16 mouse cellular contexts compared by ENCODE assay signal in genomic region chr3:144319468-144320205, GRCm38 (mm10).
A peak's percentile ranks its signal among the peaks of the same experiment; 100 is the strongest.
DNase-seq lines count a peak whose midpoint lies in the region; ATAC-seq lines count a peak whose summit lies in the region.
"Had no signal": no experiment of that assay in that cellular context is flagged by ENCODE, and none has a peak within 500 bp of the region (broad histone marks: within the 10 kb centered on the region; RNA-seq: fewer than 3 reads in every experiment).

No protein-coding gene starts in this region.

- no peaks in the 10 kb centered on the region for H3K9me3 ChIP-seq in hindbrain, embryonic 12.5 days (replicated peaks)
- no peaks in the 10 kb centered on the region for H3K9me3 ChIP-seq in hindbrain, embryonic 11.5 days (ENCODE audit: control insufficient read depth, low read length)
- H3K9me3 ChIP-seq in hindbrain, embryonic 16.5 days (ENCODE audit: control insufficient read depth, low read length) = no peaks in the 10 kb centered on the region
- H3K9me3 ChIP-seq: embryonic facial prominence, embryonic 12.5 days; liver, embryonic 15.5 days had no signal

- DNase-seq in hindbrain, embryonic 11.5 days (ENCODE audit: low spot score) = no peak
- peak; percentile 36 for DNase-seq in right cerebral cortex, postnatal 25 days
- no peak for DNase-seq in right cerebral cortex, postnatal 14 days
- no peak for DNase-seq in yolk sac, embryonic 10.5 days (ENCODE audit: low spot score)
- no peak for DNase-seq in natural killer cell, adult 2 months (ENCODE audit: low spot score in 2 of 2)
- DNase-seq in cerebellum, adult 8-10 months = no peak
- DNase-seq: cerebellum, adult 9-11 months; heart, postnatal 4 days; kidney, adult 2 months; lung, postnatal 4 days; thymus, postnatal 25 days had no signal

- H3K4me1 ChIP-seq in hindbrain, embryonic 12.5 days = peaks cover 8% of the 10 kb centered on the region; the same call in 1 of the 2 replicates
- H3K4me1 ChIP-seq in hindbrain, embryonic 11.5 days (replicated peaks; ENCODE audit: control insufficient read depth, insufficient read depth, low read length) = no peaks in the 10 kb centered on the region
- peaks cover 15% of the 10 kb centered on the region for H3K4me1 ChIP-seq in hindbrain, embryonic 16.5 days (ENCODE audit: control insufficient read depth, insufficient read depth, low read depth, low read length)
- H3K4me1 ChIP-seq: embryonic facial prominence, embryonic 12.5 days; liver, embryonic 15.5 days had no signal

- no peaks in the 10 kb centered on the region for H3K27me3 ChIP-seq in hindbrain, embryonic 12.5 days
- H3K27me3 ChIP-seq in hindbrain, embryonic 11.5 days (ENCODE audit: control insufficient read depth, insufficient read depth, low read length) = no peaks in the 10 kb centered on the region
- no peaks in the 10 kb centered on the region for H3K27me3 ChIP-seq in hindbrain, embryonic 16.5 days (replicated peaks; ENCODE audit: control insufficient read depth, insufficient read depth, low read length)
- H3K27me3 ChIP-seq: embryonic facial prominence, embryonic 12.5 days; liver, embryonic 15.5 days had no signal

- ATAC-seq in hindbrain, embryonic 12.5 days (ENCODE audit: low FRiP score) = no peak
- no peak for ATAC-seq in hindbrain, embryonic 11.5 days (ENCODE audit: low FRiP score)
- ATAC-seq in hindbrain, embryonic 16.5 days = peak; percentile 31; the same call in 1 of the 2 replicates

- peak overlapping the region; percentile 67 for H3K27ac ChIP-seq in hindbrain, embryonic 12.5 days
- no peak overlapping the region for H3K27ac ChIP-seq in hindbrain, embryonic 11.5 days (ENCODE audit: low read depth, low read length)
- H3K27ac ChIP-seq in hindbrain, embryonic 16.5 days (ENCODE audit: low read depth, low read length) = peak overlapping the region; percentile 53
- H3K27ac ChIP-seq: embryonic facial prominence, embryonic 12.5 days; liver, embryonic 15.5 days had no signal

- H3K9ac ChIP-seq in hindbrain, embryonic 12.5 days = no peak overlapping the region
- no peak overlapping the region for H3K9ac ChIP-seq in hindbrain, embryonic 11.5 days (ENCODE audit: low read depth, low read length)
- 0 out of 2 replicates have a peak overlapping the region, but pooled peaks have one; percentile 41 for H3K9ac ChIP-seq in hindbrain, embryonic 16.5 days (ENCODE audit: low read depth, low read length)
- H3K9ac ChIP-seq: embryonic facial prominence, embryonic 12.5 days; liver, embryonic 15.5 days had no signal

- H3K4me3 ChIP-seq in hindbrain, embryonic 12.5 days = no peak overlapping the region
- H3K4me3 ChIP-seq in hindbrain, embryonic 11.5 days (ENCODE audit: low read depth, low read length) = no peak overlapping the region
- H3K4me3 ChIP-seq in hindbrain, embryonic 16.5 days (ENCODE audit: low read length) = no peak overlapping the region
- H3K4me3 ChIP-seq: embryonic facial prominence, embryonic 12.5 days; liver, embryonic 15.5 days; myocyte had no signal

- WGBS in hindbrain, embryonic 12.5 days = 66% methylated on average over 11 of the region's 11 CpGs
- WGBS in hindbrain, embryonic 11.5 days = 82% methylated on average over 11 of the region's 11 CpGs
- WGBS in hindbrain, embryonic 16.5 days = 52% methylated on average over 11 of the region's 11 CpGs

- H3K4me2 ChIP-seq in hindbrain, embryonic 12.5 days (replicated peaks) = no peak overlapping the region; the same call in 1 of the 2 replicates
- H3K4me2 ChIP-seq in hindbrain, embryonic 11.5 days (replicated peaks; ENCODE audit: low read depth, low read length) = no peak overlapping the region
- H3K4me2 ChIP-seq in hindbrain, embryonic 16.5 days (ENCODE audit: low read length) = peak overlapping the region; percentile 41; the same call in 1 of the 2 replicates
- H3K4me2 ChIP-seq: embryonic facial prominence, embryonic 12.5 days; liver, embryonic 15.5 days had no signal

- no peaks in the 10 kb centered on the region for H3K36me3 ChIP-seq in hindbrain, embryonic 12.5 days
- no peaks in the 10 kb centered on the region for H3K36me3 ChIP-seq in hindbrain, embryonic 11.5 days (ENCODE audit: control insufficient read depth, insufficient read depth, low read length)
- no peaks in the 10 kb centered on the region for H3K36me3 ChIP-seq in hindbrain, embryonic 16.5 days (ENCODE audit: control insufficient read depth, insufficient read depth, low read length)
- H3K36me3 ChIP-seq: embryonic facial prominence, embryonic 12.5 days; liver, embryonic 15.5 days had no signal
